Comparison of ENCODE assay signal across 8 mouse cellular contexts in the genomic region with DNA sequence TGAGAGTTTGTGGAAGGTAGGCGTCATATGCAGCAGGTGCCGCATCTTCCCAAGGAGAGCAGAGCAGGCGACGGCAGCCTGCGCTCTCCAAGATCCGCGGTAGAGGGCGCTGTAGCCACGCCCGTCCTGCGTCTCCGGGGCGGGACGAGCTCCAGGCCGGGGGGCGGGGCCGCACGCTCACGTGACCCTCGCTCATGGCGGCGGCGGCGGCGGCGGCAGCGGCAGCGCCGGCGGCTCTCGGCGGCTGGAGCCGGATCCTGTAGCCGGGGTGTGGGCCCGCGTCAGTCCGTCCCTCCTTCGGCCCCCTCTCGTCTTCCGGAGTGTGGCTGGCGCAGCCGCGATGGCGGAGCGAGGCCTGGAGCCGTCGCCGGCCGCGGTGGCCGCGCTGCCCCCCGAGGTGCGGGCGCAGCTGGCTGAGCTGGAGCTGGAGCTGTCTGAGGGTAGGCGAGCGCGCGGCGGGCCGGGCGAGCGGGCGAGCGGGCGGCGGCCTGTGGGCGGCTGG. TPM values are rescaled to one million over a fixed set of nuclear protein-coding genes. Genes with fewer than 3 reads are reported as not detected.
DNase-seq lines count a peak whose midpoint lies in the region; ATAC-seq and TF ChIP-seq lines count a peak whose summit lies in the region.

A gene (plus strand): TSS at position 195 of the 502 bp plus-strand sequence.

- peaks cover 7% of the 10 kb centered on the region for H3K4me1 ChIP-seq in brown adipose tissue, adult 24 weeks (ENCODE audit: control insufficient read depth, insufficient read depth, insufficient read length, low read length)
- H3K4me1 ChIP-seq in heart, embryonic 13.5 days, result peaks cover 30% of the 10 kb centered on the region
- H3K4me1 ChIP-seq in kidney, postnatal 0 days (replicated peaks; ENCODE audit: insufficient read depth, low read length), result 0 out of 2 replicates have a peak, but pooled peaks cover 10% of the 10 kb centered on the region
- peaks cover 21% of the 10 kb centered on the region for H3K4me1 ChIP-seq in liver, embryonic 11.5 days (replicated peaks; ENCODE audit: control insufficient read depth, insufficient read depth, low read length)

- peak within 1 kb of the TSS; percentile 78 for H3K4me3 ChIP-seq in brown adipose tissue, adult 24 weeks (ENCODE audit: insufficient read depth, low read depth, low read length)
- H3K4me3 ChIP-seq in heart, embryonic 13.5 days, result peak within 1 kb of the TSS; percentile 94
- H3K4me3 ChIP-seq in kidney, postnatal 0 days (replicated peaks; ENCODE audit: low read depth, low read length), result peak within 1 kb of the TSS; percentile 80
- H3K4me3 ChIP-seq in liver, embryonic 11.5 days (ENCODE audit: low read depth, low read length), result peak within 1 kb of the TSS; percentile 91
- peak within 1 kb of the TSS; percentile 56 for H3K4me3 ChIP-seq in myocyte

- DNase-seq in kidney, postnatal 0 days (ENCODE audit: low spot score), result peak; percentile 95
- peak; percentile 96 for DNase-seq in liver, embryonic 11.5 days (ENCODE audit: low spot score)
- peak; percentile 98 to 100 for DNase-seq in spleen, postnatal 4 days (ENCODE audit: low spot score in 2 of 2)

- H3K9me3 ChIP-seq in heart, embryonic 13.5 days, result no peaks in the 10 kb centered on the region
- no peaks in the 10 kb centered on the region for H3K9me3 ChIP-seq in kidney, postnatal 0 days (replicated peaks; ENCODE audit: low read length)
- no peaks in the 10 kb centered on the region for H3K9me3 ChIP-seq in liver, embryonic 11.5 days (ENCODE audit: control insufficient read depth, low read length)

- peaks cover 12% of the 10 kb centered on the region for H3K79me2 ChIP-seq in myocyte (ENCODE audit: control insufficient read depth, insufficient read depth)

- TF ChIP-seq POLR2A in myocyte (IDR thresholded peaks at IDR 0.05; ENCODE audit: insufficient read length, low read depth), result peak; percentile 88

- WGBS in heart, embryonic 13.5 days, result under 1% methylated on average over 65 of the region's 68 CpGs
- WGBS in kidney, postnatal 0 days, result under 1% methylated on average over 50 of the region's 68 CpGs
- under 1% methylated on average over 57 of the region's 68 CpGs for WGBS in liver, embryonic 11.5 days

- H3K27ac ChIP-seq in brown adipose tissue, adult 24 weeks (replicated peaks; ENCODE audit: low read depth, low read length), result peak within 1 kb of the TSS; percentile 66
- peak within 1 kb of the TSS; percentile 96 for H3K27ac ChIP-seq in heart, embryonic 13.5 days (replicated peaks)
- peak within 1 kb of the TSS; percentile 97 for H3K27ac ChIP-seq in kidney, postnatal 0 days
- H3K27ac ChIP-seq in liver, embryonic 11.5 days (ENCODE audit: low read depth, low read length), result peak within 1 kb of the TSS; percentile 83

- peak within 1 kb of the TSS; percentile 64 for H3ac ChIP-seq in myocyte (ENCODE audit: control insufficient read depth, insufficient read length)

- H3K36me3 ChIP-seq in heart, embryonic 13.5 days, result no peaks in the 10 kb centered on the region
- H3K36me3 ChIP-seq in kidney, postnatal 0 days (ENCODE audit: insufficient read depth, low read length), result no peaks in the 10 kb centered on the region
- H3K36me3 ChIP-seq in liver, embryonic 11.5 days (ENCODE audit: control insufficient read depth, insufficient read depth, low read length), result no peaks in the 10 kb centered on the region
- no peaks in the 10 kb centered on the region for H3K36me3 ChIP-seq in myocyte (ENCODE audit: control insufficient read depth, insufficient read depth)

- H3K9ac ChIP-seq in heart, embryonic 13.5 days, result peak within 1 kb of the TSS; percentile 95
- H3K9ac ChIP-seq in kidney, postnatal 0 days (ENCODE audit: low read depth, low read length), result peak within 1 kb of the TSS; percentile 95
- H3K9ac ChIP-seq in liver, embryonic 11.5 days (ENCODE audit: low read depth, low read length), result peak within 1 kb of the TSS; percentile 93

- H3K4me2 ChIP-seq in heart, embryonic 13.5 days, result peak within 1 kb of the TSS; percentile 87
- peak within 1 kb of the TSS; percentile 70 for H3K4me2 ChIP-seq in kidney, postnatal 0 days (ENCODE audit: low read length)
- H3K4me2 ChIP-seq in liver, embryonic 11.5 days, result peak within 1 kb of the TSS; percentile 99
- H3K4me2 ChIP-seq in myocyte (ENCODE audit: low read depth), result peak within 1 kb of the TSS; percentile 99

- H3K27me3 ChIP-seq in heart, embryonic 13.5 days (replicated peaks), result no peaks in the 10 kb centered on the region
- H3K27me3 ChIP-seq in kidney, postnatal 0 days (ENCODE audit: insufficient read depth, low read length), result no peaks in the 10 kb centered on the region
- H3K27me3 ChIP-seq in liver, embryonic 11.5 days (replicated peaks; ENCODE audit: control insufficient read depth, insufficient read depth, low read length), result 0 out of 2 replicates have a peak, but pooled peaks cover 2% of the 10 kb centered on the region
- no peaks in the 10 kb centered on the region for H3K27me3 ChIP-seq in myocyte (ENCODE audit: control insufficient read depth, insufficient read depth, insufficient read length)

- peak; percentile 66 for ATAC-seq in CD4-positive, CD25-positive, alpha-beta regulatory T cell, adult 4 months
- ATAC-seq in erythroid progenitor cell, adult 5-6 weeks (replicated peaks; ENCODE audit: low FRiP score, poor library complexity, severe bottlenecking), result peak; percentile 90
- ATAC-seq in heart, embryonic 13.5 days (ENCODE audit: extremely low read depth, insufficient number of reproducible peaks, low FRiP score, low TSS enrichment), result peak; percentile 84
- ATAC-seq in kidney, postnatal 0 days (replicated peaks; ENCODE audit: low FRiP score, low read depth), result peak; percentile 92
- peak; percentile 86 for ATAC-seq in liver, embryonic 11.5 days (replicated peaks; ENCODE audit: low FRiP score)

- peak; percentile 85 for TF ChIP-seq CTCF in kidney, postnatal 0 days (IDR thresholded peaks at IDR 0.05; ENCODE audit: low read depth)

TF ChIP-seq in myocyte, 11 proteins besides CTCF, POLR2A, EP300 and RAD21:
- TF ChIP-seq REST (IDR thresholded peaks at IDR 0.05; ENCODE audit: insufficient read depth, insufficient read length), result no peak
- TF ChIP-seq SRF (IDR thresholded peaks at IDR 0.05; ENCODE audit: control insufficient read depth, insufficient read length, low read depth), result peak; percentile 51
- TF ChIP-seq E2F4 (IDR thresholded peaks at IDR 0.05; ENCODE audit: insufficient read depth), result no peak
- peak in 2 of 3 experiments; percentile 36 to 43 for TF ChIP-seq MYOG (IDR thresholded peaks at IDR 0.05; ENCODE audit: control insufficient read depth in 1 of 3, insufficient read depth in 1 of 3, insufficient read length in 2 of 3, low read depth in 2 of 3)
- peak; percentile 81 for TF ChIP-seq USF1 (IDR thresholded peaks at IDR 0.05; ENCODE audit: low read depth)
- TF ChIP-seq TCF12 (IDR thresholded peaks at IDR 0.05; ENCODE audit: insufficient read depth, poor library complexity, severe bottlenecking), result no peak
- peak; percentile 46 for TF ChIP-seq POLR2AphosphoS2 (IDR thresholded peaks at IDR 0.05; ENCODE audit: insufficient read length, low read depth)
- TF ChIP-seq MYOD1 (IDR thresholded peaks at IDR 0.05; ENCODE audit: control insufficient read depth in 1 of 3, insufficient read length in 2 of 3, low read depth in 2 of 3), result peak in 2 of 3 experiments; percentile 25 to 70
- TF ChIP-seq TCF3 (IDR thresholded peaks at IDR 0.05; ENCODE audit: insufficient read length, low read depth), result no peak
- no peak for TF ChIP-seq MAX (IDR thresholded peaks at IDR 0.05; ENCODE audit: low read depth)
- TF ChIP-seq CEBPB (IDR thresholded peaks at IDR 0.05; ENCODE audit: insufficient read depth, poor library complexity, severe bottlenecking), result no peak

RNA-seq across cellular contexts. Expression of the gene that starts here (rescaled TPM):
- polyA plus RNA-seq in CD4-positive, CD25-positive, alpha-beta regulatory T cell, adult 4 months (2017; shearing (Covaris generic)), result 10 to 100 TPM; 14.8 to 17.1 TPM
- polyA plus RNA-seq in brown adipose tissue, adult 24 weeks (2012; ENCODE audit: insufficient read depth, insufficient read length, missing spikeins), result 3.8 and 4.2 TPM in 2 replicates
- total RNA-seq in erythroid progenitor cell, adult 5-6 weeks (2015; ENCODE audit: low replicate concordance), result 3.6 and 5.4 TPM in 2 replicates
- total RNA-seq in erythroid progenitor cell, adult 5-6 weeks (2017; ENCODE audit: low replicate concordance), result 6.3 and 9.8 TPM in 2 replicates
- polyA plus RNA-seq in heart, embryonic 13.5 days (2015; fragmentation: Nextera tagmentation; extraction: Ambion mirVana), result 10.6 and 11.3 TPM in 2 replicates
- polyA plus RNA-seq in kidney, postnatal 0 days (2015; fragmentation: Nextera tagmentation; extraction: Ambion mirVana), result 4.9 and 5.7 TPM in 2 replicates
- 10.0 and 10.4 TPM in 2 replicates for polyA plus RNA-seq in liver, embryonic 11.5 days (2014; fragmentation: Nextera tagmentation; extraction: Ambion mirVana)
- polyA plus RNA-seq in myocyte (2012; fragmentation: generic; extraction: Trizol), result 7.3 TPM

Comparison
In these comparisons a context has a peak if more than half of its experiments do, and no peak if none do; other contexts are left out.
1. Peak in every context shown above with its lines: DNase-seq, ATAC-seq, H3K4me3 ChIP-seq and H3K27ac ChIP-seq.